Mouse (Mus musculus) heart, postnatal 0 days (tissue): ENCODE results near the gene Btbd11.

ENCODE experiments used
- CTCF ChIP-seq: IDR thresholded peaks from 2 replicates; pipeline ENCODE4 v1.5.1; 2016; ENCODE audit warnings: antibody characterized with exemption, control low read depth, low read depth
- EP300 ChIP-seq: IDR thresholded peaks from 2 replicates; pipeline ENCODE4 v1.6.1; 2016; ENCODE audit warnings: antibody characterized with exemption, low read depth

- TF ChIP-seq CTCF (no peak), EP300 (no peak)
These were observed 15.3 kb upstream of the Btbd11 start for GRCm38 (mm10) chr10:85371309-85371708.
